Mouse (Mus musculus) forebrain, embryonic 11.5 days (tissue): ENCODE measurements around the gene Gm21861. TPM values are rescaled to one million over a fixed set of nuclear protein-coding genes. Genes with fewer than 3 reads are reported as not detected.
"Not testable (repeated sequence)": the region's sequence is repeated elsewhere in the genome, so short reads cannot be mapped to it uniquely, and the experiment has no call there.

ENCODE experiments used
- ATAC-seq: fragments of 200-750 bp; cut with Nextera tagmentation; replicated peaks from 2 replicates; pipeline ENCODE4 v1.8.0; 2017; ENCODE audit warnings: moderate TSS enrichment; ENCODE audit not compliant: low FRiP score
- DNase-seq: peaks from one replicate; pipeline ENCODE4 v3.0.0-alpha.2; 2017; ENCODE audit warnings: low spot score
- H3K27ac ChIP-seq: fragments of 300-500 bp; sonication (generic); 2 replicates; pipeline ENCODE4 v1.5.1; 2014; ENCODE audit warnings: low read depth, low read length
- H3K27me3 ChIP-seq: fragments of 300-500 bp; sonication (generic); 2 replicates; pipeline ENCODE4 v1.6.1; 2014; ENCODE audit warnings: mild to moderate bottlenecking, low read length, mixed read lengths; ENCODE audit not compliant: control insufficient read depth, insufficient read depth
- H3K36me3 ChIP-seq: fragments of 300-500 bp; sonication (generic); 2 replicates; pipeline ENCODE4 v1.6.1; 2014; ENCODE audit warnings: mild to moderate bottlenecking, low read length, moderate library complexity, mixed read lengths; ENCODE audit not compliant: control insufficient read depth, insufficient read depth
- H3K4me1 ChIP-seq: fragments of 300-500 bp; sonication (generic); replicated peaks from 2 replicates; pipeline ENCODE4 v1.6.1; 2014; ENCODE audit warnings: low read length, mixed read lengths; ENCODE audit not compliant: control insufficient read depth, insufficient read depth
- H3K4me2 ChIP-seq: fragments of 300-500 bp; sonication (generic); 2 replicates; pipeline ENCODE4 v1.6.1; 2014; ENCODE audit warnings: low read depth, mild to moderate bottlenecking, low read length, moderate library complexity, mixed read lengths; ENCODE audit not compliant: severe bottlenecking
- H3K4me3 ChIP-seq: fragments of 300-500 bp; sonication (generic); 2 replicates; pipeline ENCODE4 v1.5.1; 2014; ENCODE audit warnings: low read depth, low read length
- H3K9ac ChIP-seq: fragments of 300-500 bp; sonication (generic); 2 replicates; pipeline ENCODE4 v1.6.1; 2014; ENCODE audit warnings: low read length
- H3K9me3 ChIP-seq: fragments of 300-500 bp; sonication (generic); 2 replicates; pipeline ENCODE4 v1.6.1; 2016; ENCODE audit warnings: low read length, mixed read lengths; ENCODE audit not compliant: control insufficient read depth
- WGBS: fragments of 180-500 bp; shearing (Covaris S2); extraction: QIAGEN DNeasy Blood & Tissue Kit; methylation state at CpG from one replicate; pipeline ENCODE4 v1.1.7; 2014; 5-methylcytosine and 5-hydroxymethylcytosine counted together
- polyA plus RNA-seq: library from polyadenylated mRNA; unstranded; fragments of >200 nt; fragmentation: Nextera tagmentation; extraction: Ambion mirVana; gene quantifications from 2 replicates; pipeline ENCODE4 v1.2.1, GENCODE M21; 2014

Gm21861 gene
- not detected in 2 replicates for polyA plus RNA-seq

- not testable (repeated sequence) for H3K4me3 ChIP-seq, H3K36me3 ChIP-seq, H3K9me3 ChIP-seq, H3K4me1 ChIP-seq, H3K27ac ChIP-seq, H3K4me2 ChIP-seq, H3K9ac ChIP-seq, DNase-seq, H3K27me3 ChIP-seq, ATAC-seq
- WGBS: no CpG with 5 or more reads among the region's 7 CpGs
Observed at GRCm38 (mm10) chrY:58814497-58814896, at the start of gene Gm21861. TSS of gene Gm21861 (minus strand) at chrY:58814597.
